Mouse (Mus musculus) limb, embryonic 15.5 days (tissue): ENCODE measurements around the gene Fastkd5. TPM values are rescaled to one million over a fixed set of nuclear protein-coding genes. Genes with fewer than 3 reads are reported as not detected.
A peak's percentile ranks its signal among the peaks of the same experiment; 100 is the strongest.

Experiments
- ATAC-seq: fragments of 200-750 bp; cut with Nextera tagmentation; 2 replicates; pipeline ENCODE4 v1.8.0; 2017; ENCODE audit warnings: low read depth, moderate TSS enrichment; ENCODE audit not compliant: insufficient number of reproducible peaks, low FRiP score, low TSS enrichment
- H3K27ac ChIP-seq: fragments of 300-500 bp; sonication (generic); 2 replicates; pipeline ENCODE4 v1.5.1; 2015; ENCODE audit warnings: moderate library complexity, mild to moderate bottlenecking, inconsistent platforms
- H3K27me3 ChIP-seq: fragments of 300-500 bp; sonication (generic); 2 replicates; pipeline ENCODE4 v1.6.1; 2015; ENCODE audit warnings: inconsistent platforms
- H3K36me3 ChIP-seq: fragments of 300-500 bp; sonication (generic); 2 replicates; pipeline ENCODE4 v1.6.1; 2015; ENCODE audit warnings: inconsistent platforms
- H3K4me1 ChIP-seq: fragments of 300-500 bp; sonication (generic); 2 replicates; pipeline ENCODE4 v1.6.1; 2015; ENCODE audit warnings: inconsistent platforms
- H3K4me2 ChIP-seq: fragments of 300-500 bp; sonication (generic); 2 replicates; pipeline ENCODE4 v1.6.1; 2015; ENCODE audit warnings: mild to moderate bottlenecking, inconsistent platforms
- H3K4me3 ChIP-seq: fragments of 300-500 bp; sonication (generic); 2 replicates; pipeline ENCODE4 v1.5.1; 2015; ENCODE audit warnings: mild to moderate bottlenecking, inconsistent platforms
- H3K9ac ChIP-seq: fragments of 300-500 bp; sonication (generic); 2 replicates; pipeline ENCODE4 v1.6.1; 2015; ENCODE audit warnings: inconsistent platforms
- H3K9me3 ChIP-seq: fragments of 300-500 bp; sonication (generic); 2 replicates; pipeline ENCODE4 v1.6.1; 2016; ENCODE audit warnings: inconsistent platforms
- WGBS: fragments of 180-500 bp; shearing (Covaris S2); methylation state at CpG from one replicate; pipeline ENCODE4 v1.1.7; 2015; 5-methylcytosine and 5-hydroxymethylcytosine counted together
- polyA plus RNA-seq: library from polyadenylated mRNA; unstranded; fragments of >200 nt; fragmentation: Nextera tagmentation; extraction: Ambion mirVana; gene quantifications from 2 replicates; pipeline ENCODE4 v1.2.1, GENCODE M21; 2015

Fastkd5 gene
- polyA plus RNA-seq, 1 experiment from 2014 or later: 14.1 TPM

DNA sequence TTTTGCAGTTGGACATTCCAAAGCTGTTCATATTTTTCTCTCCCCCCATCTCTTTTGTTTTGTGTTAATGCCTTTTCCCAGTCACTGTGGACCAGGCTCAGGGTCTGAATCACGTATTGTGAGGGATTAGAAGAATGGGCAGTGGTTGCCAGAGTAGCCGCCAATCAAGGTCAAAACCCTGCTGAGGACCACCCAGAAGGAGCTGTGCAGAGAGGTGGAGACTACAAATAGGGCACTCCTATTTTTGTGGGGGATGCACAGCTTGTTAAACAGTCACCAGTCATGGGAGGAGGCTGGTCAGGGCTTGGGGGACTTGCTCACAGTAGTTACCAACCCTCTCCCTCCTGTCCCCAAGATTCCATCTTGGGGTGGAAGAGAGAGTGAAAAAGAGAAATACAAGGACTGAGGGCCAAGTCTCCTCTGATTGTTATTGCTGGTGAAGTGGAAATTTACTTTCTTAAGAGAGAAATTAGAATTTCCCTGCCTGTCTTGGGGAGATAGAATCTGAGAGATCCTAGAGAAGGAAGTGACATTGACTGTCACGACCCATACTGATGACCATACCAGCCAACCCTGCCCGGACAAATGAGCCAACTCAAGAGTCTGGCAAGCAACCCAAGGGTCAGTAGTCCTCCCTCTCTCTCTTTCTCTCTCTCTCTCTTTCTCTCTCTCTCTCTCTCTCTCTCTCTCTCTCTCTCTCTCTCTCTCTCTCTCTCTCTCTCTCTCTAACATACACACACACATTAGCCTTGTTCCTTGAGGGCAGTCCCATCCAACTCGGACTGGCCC is 3.3 kb upstream of the Fastkd5 start:
- peaks cover 46% of the 10 kb centered on the region for H3K27me3 ChIP-seq

DNA sequence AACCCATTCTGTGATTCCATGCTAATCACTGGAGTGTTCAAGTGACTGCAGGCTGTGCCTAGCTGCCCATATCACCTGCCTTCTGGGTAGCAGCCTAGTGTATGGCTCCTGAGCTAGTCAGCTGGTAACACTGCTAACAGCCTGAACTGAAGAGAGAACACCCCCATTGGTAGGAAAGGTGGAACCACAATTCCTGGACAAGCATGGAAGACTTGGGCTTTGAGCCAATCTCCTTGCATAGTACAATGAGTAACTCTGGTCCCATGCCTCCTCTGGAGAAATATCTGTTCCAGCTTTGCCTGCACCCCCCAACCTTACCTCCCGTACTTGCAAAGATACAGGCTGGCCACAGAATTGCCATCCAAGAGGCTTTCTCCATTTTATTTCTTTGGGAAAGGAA is 2.6 kb upstream of the Fastkd5 start:
- WGBS: 85% methylated on average over 1 of the region's 1 CpGs

More for the DNA sequence above, 3.3 kb upstream of the Fastkd5 start:
- H3K9ac ChIP-seq: no peak overlapping the region
- H3K4me3 ChIP-seq: no peak overlapping the region
- H3K4me1 ChIP-seq: peaks cover 33% of the 10 kb centered on the region
- H3K27ac ChIP-seq: no peak overlapping the region
- no peaks in the 10 kb centered on the region for H3K9me3 ChIP-seq
- no peaks in the 10 kb centered on the region for H3K36me3 ChIP-seq
- 53% methylated on average over 5 of the region's 5 CpGs for WGBS
- ATAC-seq: no peak
- H3K4me2 ChIP-seq: no peak overlapping the region

DNA sequence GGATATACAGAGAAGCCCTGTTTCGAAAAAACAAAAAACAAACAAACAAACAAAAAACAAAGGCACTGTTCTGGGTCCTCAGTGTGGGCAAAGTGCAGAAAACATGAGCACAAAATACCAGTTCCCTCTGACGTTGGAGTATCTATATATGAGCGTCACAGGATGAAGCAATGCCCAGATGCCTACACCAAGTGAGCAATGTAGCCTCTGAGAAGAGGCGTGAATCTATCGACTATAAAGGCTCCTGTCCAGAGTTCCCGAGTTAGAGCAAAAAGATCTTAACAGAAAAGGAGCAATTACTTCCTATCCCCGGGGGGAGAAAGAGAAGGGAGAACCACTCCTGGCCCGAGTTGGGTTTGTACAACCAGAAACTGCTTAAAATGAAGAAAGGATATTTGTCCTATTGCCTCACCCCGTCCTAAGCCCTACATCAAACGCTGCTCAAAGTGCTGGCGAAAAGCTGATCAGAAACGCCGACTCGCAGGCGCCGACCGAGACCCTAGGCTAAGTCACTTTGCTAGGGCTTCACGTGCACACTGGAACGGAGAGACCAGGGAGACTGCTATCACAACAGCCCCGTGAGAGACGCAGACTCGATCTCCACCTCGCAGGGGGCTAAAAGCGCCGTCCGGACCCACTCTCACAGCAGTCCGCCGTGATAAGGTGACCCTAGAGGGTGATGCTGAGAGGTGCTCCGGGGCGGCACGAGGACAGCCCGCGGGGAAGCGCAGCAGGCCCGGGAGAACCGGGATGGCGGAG is 568 bp downstream of the Fastkd5 start:
- Histone ChIP-seq H3K36me3 (peaks cover 26% of the 10 kb centered on the region), H3K4me2 (peak overlapping the region; percentile 81), H3K4me1 (peaks cover 11% of the 10 kb centered on the region), H3K9me3 (no peaks in the 10 kb centered on the region), H3K4me3 (peak overlapping the region; percentile 100), H3K27ac (peak overlapping the region; percentile 82), H3K27me3 (peaks cover 8% of the 10 kb centered on the region), H3K9ac (peak overlapping the region; percentile 96)
- peak; percentile 51; the same call in 1 of the 2 replicates for ATAC-seq
- 2% methylated on average over 37 of the region's 37 CpGs for WGBS

More for the DNA sequence above, 2.6 kb upstream of the Fastkd5 start:
- Histone ChIP-seq H3K9ac (no peak overlapping the region), H3K9me3 (no peaks in the 10 kb centered on the region), H3K4me3 (no peak overlapping the region), H3K4me2 (no peak overlapping the region), H3K27ac (no peak overlapping the region), H3K27me3 (peaks cover 39% of the 10 kb centered on the region), H3K4me1 (peaks cover 30% of the 10 kb centered on the region), H3K36me3 (peaks cover 3% of the 10 kb centered on the region)
- no peak for ATAC-seq

DNA sequence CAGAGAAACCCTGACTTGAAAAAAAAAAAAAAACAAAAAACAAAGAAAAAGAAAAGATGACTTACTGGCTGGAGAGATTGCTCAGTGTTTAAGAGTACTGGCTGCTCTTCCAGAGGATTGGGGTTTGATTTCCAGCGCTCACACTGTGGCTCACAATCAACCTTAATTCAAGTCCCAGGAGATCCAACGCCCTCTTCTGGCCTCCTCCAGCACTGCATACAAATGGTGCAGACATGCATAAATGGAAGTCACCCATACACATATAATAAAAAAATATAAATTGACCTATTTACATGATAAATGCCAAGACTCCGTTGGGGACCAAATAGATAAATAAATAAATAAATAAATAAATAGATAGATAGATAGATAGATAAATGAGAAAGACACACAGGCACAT is 1.4 kb downstream of the Fastkd5 start:
- Histone ChIP-seq H3K4me1 (peaks cover 9% of the 10 kb centered on the region), H3K9me3 (no peaks in the 10 kb centered on the region), H3K27me3 (no peaks in the 10 kb centered on the region; the same call in 1 of the 2 replicates), H3K36me3 (peaks cover 30% of the 10 kb centered on the region), H3K9ac (no peak overlapping the region), H3K4me2 (no peak overlapping the region), H3K27ac (no peak overlapping the region), H3K4me3 (peak overlapping the region; percentile 100)
- 55% methylated on average over 3 of the region's 3 CpGs for WGBS
- ATAC-seq: no peak

DNA sequence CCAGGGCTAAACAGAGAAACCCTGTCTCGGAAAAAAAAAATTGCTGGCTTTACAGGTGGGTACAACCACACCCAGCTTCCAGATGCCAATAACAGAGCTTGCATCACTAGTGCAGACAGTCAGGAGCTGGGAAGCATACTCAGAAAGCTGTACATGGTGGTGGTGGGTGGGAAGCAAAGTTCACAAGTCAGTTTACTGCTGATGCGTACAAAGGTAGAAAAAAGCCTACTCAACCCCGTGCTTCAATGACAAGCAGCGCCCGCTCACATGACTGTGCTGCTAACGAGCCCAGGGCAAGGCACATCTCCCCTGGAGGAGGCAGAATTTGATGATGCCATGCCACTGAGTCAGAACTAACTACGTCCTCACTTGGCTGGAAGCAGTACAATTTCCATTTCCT is 10.9 kb downstream of the Fastkd5 start:
- H3K4me1 ChIP-seq: no peaks in the 10 kb centered on the region
- H3K27ac ChIP-seq: no peak overlapping the region
- H3K4me3 ChIP-seq: no peak overlapping the region
- H3K36me3 ChIP-seq: peaks cover 63% of the 10 kb centered on the region
- no peak for ATAC-seq
- WGBS: 89% methylated on average over 7 of the region's 7 CpGs
- H3K4me2 ChIP-seq: no peak overlapping the region
- H3K9ac ChIP-seq: no peak overlapping the region
- no peaks in the 10 kb centered on the region for H3K9me3 ChIP-seq
- H3K27me3 ChIP-seq: no peaks in the 10 kb centered on the region

DNA sequence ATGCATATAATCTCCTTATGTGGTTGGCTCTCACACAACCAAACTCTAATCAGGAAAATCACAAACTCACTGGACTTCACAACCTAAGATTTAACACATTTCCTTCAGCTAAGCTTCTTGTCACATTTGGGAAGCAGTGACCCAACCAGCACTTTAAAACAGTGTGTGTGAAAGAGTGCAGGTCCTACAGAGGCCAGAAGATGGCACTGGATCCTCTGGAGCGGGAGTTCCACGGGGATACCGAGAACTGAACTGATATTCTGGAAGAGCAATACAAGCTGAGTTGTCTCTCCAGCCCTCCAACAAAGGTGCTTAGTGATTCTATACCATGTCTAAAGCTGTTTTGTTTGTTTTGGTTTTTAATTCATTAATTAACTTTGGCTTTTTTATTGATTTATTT is 16.7 kb downstream of the Fastkd5 start:
- H3K27me3 ChIP-seq: no peaks in the 10 kb centered on the region
- no peak overlapping the region for H3K4me3 ChIP-seq
- no peaks in the 10 kb centered on the region for H3K4me1 ChIP-seq
- 79% methylated on average over 3 of the region's 3 CpGs for WGBS
- no peak overlapping the region for H3K4me2 ChIP-seq
- no peak overlapping the region for H3K9ac ChIP-seq
- no peak for ATAC-seq
- no peaks in the 10 kb centered on the region for H3K9me3 ChIP-seq
- H3K36me3 ChIP-seq: peaks cover 49% of the 10 kb centered on the region
- H3K27ac ChIP-seq: no peak overlapping the region

DNA sequence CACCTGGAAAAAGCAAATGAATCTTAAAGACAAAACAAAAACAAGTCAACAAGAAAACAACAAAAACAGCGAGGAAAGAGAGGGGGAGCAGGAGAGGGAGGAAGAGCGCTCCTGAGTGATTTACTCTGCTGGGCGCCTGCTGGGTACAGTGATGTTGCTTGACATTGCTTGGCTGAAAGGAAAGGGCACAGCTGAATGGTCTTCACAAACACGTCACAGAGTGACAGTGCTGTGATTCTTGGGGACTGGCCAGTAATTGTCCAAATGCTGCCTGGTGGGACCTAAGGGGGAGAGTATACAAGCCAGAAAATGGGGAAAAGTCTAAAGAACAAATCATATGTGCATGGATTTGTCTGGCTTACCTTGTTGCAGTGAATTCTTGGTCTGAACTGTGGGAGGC is 27.6 kb downstream of the Fastkd5 start:
- WGBS: 82% methylated on average over 4 of the region's 4 CpGs
- no peak for ATAC-seq
- no peaks in the 10 kb centered on the region for H3K27me3 ChIP-seq
- no peaks in the 10 kb centered on the region for H3K9me3 ChIP-seq
- H3K4me1 ChIP-seq: no peaks in the 10 kb centered on the region
- H3K9ac ChIP-seq: no peak overlapping the region
- H3K4me2 ChIP-seq: no peak overlapping the region
- no peak overlapping the region for H3K27ac ChIP-seq
- H3K4me3 ChIP-seq: no peak overlapping the region
- peaks cover 52% of the 10 kb centered on the region for H3K36me3 ChIP-seq

DNA sequence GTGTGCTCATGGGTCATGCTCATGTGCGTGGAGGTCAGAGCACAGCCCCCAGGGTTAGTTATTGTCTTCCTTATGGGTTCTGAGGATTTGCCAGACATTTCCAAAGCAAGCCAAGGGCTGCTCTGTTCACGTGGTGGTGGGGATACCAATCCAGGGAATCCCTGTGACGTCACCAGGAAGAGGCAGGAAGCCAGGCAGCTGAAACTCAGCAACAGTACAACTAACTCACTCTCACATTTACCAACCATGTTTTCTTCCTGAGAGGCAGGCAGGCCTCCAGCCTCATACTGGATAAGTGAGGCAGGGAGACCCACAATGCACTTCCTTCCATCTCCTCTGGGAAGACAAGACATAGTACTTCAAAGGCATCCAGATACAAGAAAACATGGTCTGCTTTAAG is 31.4 kb downstream of the Fastkd5 start:
- Histone ChIP-seq H3K27ac (no peak overlapping the region), H3K9ac (no peak overlapping the region), H3K36me3 (peaks cover 67% of the 10 kb centered on the region), H3K4me1 (no peaks in the 10 kb centered on the region), H3K4me3 (no peak overlapping the region), H3K27me3 (no peaks in the 10 kb centered on the region), H3K4me2 (no peak overlapping the region), H3K9me3 (no peaks in the 10 kb centered on the region)
- 74% methylated on average over 3 of the region's 3 CpGs for WGBS
- no peak for ATAC-seq

DNA sequence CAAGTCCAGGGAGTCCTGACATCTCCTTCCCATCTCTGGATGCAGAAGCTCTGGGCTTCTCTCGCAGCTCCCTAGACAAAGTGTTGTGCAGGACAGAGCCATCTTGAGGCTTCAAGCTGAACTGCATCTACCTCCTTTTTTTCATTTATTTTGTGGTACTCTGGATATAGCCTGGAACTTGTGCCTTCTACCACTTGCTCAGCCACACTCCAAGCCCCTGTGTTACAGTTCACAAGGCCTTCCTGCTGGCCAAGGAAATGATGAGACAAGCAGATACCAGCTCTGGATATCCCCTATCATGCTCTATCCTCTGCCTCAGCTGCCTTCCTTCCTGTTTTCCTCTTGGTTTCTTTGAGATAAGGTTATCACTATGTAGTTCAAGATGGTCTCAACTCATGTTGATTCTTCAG is 32.2 kb downstream of the Fastkd5 start:
- WGBS: 7% methylated on average over 1 of the region's 1 CpGs
- Histone ChIP-seq H3K36me3 (peaks cover 66% of the 10 kb centered on the region), H3K9ac (no peak overlapping the region), H3K27ac (no peak overlapping the region), H3K4me2 (no peak overlapping the region), H3K27me3 (no peaks in the 10 kb centered on the region), H3K4me3 (no peak overlapping the region), H3K9me3 (no peaks in the 10 kb centered on the region), H3K4me1 (no peaks in the 10 kb centered on the region)
- no peak for ATAC-seq

DNA sequence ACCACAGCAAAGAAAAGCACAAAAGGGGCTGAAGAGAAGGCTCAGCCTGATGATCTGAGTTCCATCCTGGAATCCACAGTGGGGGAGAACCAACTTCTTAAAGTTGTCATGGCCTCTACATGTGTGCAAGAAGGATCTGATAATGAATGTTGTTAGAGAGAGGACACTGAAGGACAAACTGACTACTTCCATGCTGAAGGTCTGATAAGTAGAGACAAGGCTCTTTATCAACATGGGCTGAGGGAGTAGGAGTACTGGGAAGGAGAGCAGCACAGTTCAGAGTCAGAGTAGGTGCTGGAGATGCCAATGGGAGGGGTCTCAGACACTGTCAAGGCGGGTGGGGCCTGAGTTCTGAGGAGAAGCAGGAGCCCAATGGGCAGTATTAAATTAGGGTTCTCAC is 34.2 kb downstream of the Fastkd5 start:
- no peak overlapping the region for H3K9ac ChIP-seq
- ATAC-seq: no peak
- H3K27ac ChIP-seq: no peak overlapping the region
- WGBS: 77% methylated on average over 1 of the region's 1 CpGs
- H3K4me3 ChIP-seq: no peak overlapping the region
- H3K9me3 ChIP-seq: no peaks in the 10 kb centered on the region
- H3K27me3 ChIP-seq: no peaks in the 10 kb centered on the region
- peaks cover 66% of the 10 kb centered on the region for H3K36me3 ChIP-seq
- H3K4me1 ChIP-seq: no peaks in the 10 kb centered on the region
- H3K4me2 ChIP-seq: no peak overlapping the region

DNA sequence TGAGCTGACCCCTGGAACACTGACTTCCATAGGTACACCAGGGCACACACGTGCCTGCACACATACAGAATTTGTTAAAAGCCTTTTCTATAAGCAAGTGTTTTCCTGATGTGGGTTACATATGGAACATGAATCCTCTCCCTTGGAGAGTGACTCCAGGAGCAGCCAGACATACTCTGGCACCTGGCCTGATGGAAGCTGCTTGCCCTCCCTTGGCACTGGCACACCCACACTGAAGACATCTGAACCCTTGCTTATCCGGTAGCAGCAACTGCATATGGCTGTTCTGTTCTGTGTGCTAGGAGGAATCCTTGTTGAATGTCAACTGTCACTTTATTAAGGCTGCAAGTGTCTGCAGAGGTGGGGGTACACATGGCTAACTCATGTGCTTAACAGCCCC is 38.8 kb downstream of the Fastkd5 start:
- Histone ChIP-seq H3K9me3 (no peaks in the 10 kb centered on the region), H3K36me3 (peaks cover 33% of the 10 kb centered on the region), H3K4me2 (no peak overlapping the region), H3K4me3 (no peak overlapping the region), H3K9ac (no peak overlapping the region), H3K27ac (no peak overlapping the region), H3K27me3 (no peaks in the 10 kb centered on the region), H3K4me1 (0 out of 2 replicates have a peak, but pooled peaks cover 5% of the 10 kb centered on the region)
- ATAC-seq: no peak
- 93% methylated on average over 2 of the region's 2 CpGs for WGBS

DNA sequence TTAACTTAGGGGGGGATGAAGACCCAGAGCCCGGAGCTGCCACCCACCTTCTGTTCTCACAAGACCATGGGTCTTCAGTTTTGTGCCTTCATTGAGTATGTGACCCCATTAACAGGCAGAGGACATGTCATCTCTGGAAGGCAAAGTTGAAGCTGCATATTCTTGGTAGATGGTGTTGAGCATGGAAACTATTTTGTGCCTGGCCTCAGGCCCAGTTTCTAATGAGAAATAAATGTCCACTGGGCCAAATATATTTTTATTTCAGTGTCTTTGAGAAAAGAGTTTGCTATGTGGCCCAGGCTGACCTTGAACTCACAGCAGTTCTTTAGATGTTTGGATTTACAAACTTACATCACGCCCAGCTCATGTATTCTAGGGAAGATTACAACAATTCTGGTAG is 40.1 kb downstream of the Fastkd5 start:
- WGBS: 84% methylated on average over 2 of the region's 2 CpGs
- Histone ChIP-seq H3K9me3 (no peaks in the 10 kb centered on the region), H3K27me3 (no peaks in the 10 kb centered on the region), H3K9ac (no peak overlapping the region), H3K27ac (no peak overlapping the region), H3K36me3 (peaks cover 21% of the 10 kb centered on the region), H3K4me2 (no peak overlapping the region), H3K4me3 (no peak overlapping the region), H3K4me1 (0 out of 2 replicates have a peak, but pooled peaks cover 5% of the 10 kb centered on the region)
- ATAC-seq: no peak
